Mouse (Mus musculus): Measurements from ENCODE around the gene Tas2r144. TPM values are rescaled to one million over a fixed set of nuclear protein-coding genes. Genes with fewer than 3 reads are reported as not detected.

The Tas2r144 gene
- polyA plus RNA-seq (2015; fragmentation: Nextera tagmentation; extraction: Ambion mirVana), result not detected in 2 replicates

DNA sequence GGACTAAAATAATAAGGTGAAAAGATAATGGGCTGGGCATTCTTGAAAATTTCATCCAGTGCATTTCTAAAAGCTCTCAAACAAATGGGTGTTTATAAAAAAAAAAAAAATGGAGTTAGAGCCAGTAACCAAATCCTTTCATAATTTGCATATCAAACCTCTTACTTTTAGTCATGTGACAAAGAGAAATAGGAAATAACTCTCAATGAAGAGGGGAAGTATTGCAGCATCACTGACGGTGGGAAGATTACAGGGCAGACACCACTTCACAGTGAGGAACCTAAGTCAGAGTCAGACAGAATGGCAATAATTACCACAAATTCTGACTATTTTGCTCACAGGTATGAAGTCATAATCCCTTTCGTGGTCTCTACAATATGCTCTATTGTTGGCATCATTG is at the start of gene Tas2r144:
Tas2r144 (plus strand) TSS at position 301 of the 400 bp plus-strand sequence.

DNA sequence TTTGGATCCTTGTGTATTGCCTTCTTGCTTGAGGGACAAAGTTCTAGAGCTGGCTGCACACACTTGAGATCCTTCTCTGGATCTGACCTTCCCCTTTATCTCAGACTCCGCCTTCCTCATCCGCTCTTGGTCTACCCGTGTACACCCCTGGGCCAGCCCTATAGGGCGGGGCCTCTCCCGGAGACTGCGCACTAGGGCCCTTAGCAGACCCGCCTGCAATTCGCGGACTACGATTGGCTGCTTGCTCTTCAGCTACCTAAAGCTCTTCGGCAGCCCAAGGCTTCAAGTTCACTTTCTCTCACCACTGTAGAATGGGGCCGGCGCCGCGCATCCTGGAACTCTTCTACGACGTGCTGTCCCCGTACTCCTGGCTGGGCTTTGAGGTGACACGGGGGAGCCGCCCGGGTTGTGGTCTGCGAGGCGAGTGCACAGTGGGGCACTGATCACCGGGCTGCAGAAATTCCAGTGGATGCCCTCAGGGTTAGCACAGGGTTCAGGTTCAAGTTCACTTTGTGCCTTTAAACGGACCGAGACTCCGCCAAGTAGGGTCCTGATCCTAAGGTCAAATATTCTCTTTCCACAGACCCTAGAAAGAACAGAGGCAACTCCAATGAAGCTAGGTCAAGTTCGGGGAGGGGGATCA is 30.7 kb downstream of the Tas2r144 start, which contains the start of gene Gstk1:
Gstk1 (plus strand) TSS at position 225 of the 643 bp plus-strand sequence.

DNA sequence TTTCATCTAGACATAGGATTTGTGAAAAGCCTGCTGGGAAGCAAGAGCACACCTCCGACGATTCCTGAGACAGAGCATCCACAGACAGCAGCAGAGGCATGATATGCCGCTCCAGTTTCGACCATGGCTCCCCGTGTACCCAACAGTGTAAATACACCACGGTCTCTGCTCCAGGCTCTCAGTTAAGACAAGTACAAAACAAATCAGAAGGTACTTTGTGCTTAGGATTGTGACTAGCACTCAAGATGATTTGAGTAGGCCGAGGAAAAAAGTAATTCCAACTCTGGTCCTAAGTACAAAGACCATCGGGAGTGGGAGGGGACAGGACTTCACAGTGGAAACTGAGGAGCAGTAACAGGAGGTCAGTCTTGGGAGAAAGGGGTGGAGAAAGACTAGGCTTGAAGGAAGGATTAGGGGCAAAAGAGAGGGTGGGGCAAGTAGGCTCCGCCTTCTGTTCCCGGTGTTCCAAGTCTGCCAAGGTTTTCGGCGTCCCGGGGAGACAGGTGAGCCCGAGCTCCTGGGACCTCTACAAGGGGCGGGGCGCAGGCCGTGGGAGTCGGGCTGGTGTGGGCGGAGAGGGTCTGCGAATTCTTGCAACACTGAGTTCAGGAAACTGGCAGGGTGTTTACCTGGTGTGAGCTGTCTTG is 46.5 kb downstream of the Tas2r144 start, which contains the start of gene Tmem139:
Tmem139 (plus strand) TSS at position 447 of the 647 bp plus-strand sequence.

DNA sequence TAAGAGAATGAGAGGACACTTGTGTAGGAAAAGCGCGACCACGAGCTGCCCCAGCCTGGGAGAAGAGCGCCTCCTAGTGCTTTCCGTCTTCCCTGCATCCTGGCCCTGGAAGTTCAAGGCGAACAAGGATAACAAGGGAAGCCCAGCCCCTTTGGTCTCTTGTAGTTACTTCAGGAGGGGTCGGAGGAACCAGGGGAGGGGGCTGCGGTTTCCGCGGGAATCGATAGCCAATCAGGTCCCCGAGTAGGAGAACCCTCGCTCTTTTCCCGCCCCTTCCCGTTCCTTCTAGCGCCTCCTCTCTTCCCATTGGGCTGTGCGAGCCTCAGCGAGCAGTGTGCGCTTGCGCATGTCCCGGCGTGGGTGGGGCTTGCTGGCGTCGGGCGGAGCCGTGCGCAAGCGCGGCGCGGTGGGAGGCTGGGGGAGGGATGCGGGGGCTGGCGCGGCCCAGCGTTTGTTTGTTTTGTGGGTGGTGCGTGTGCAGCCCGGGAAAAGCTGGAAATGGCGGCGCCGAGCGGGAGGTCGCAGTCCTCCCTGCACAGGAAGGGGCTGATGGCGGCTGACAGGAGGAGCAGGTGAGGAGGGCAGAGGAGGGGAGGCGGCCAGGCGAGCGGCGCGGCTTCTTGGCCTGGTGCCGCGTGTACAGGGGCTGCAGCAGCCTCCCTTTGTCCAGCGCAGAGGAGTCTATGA is 49.6 kb downstream of the Tas2r144 start, which contains the start of gene Casp2:
Casp2 (plus strand) TSS at position 360 of the 687 bp plus-strand sequence.

Other genes starting within 250 kb of the Tas2r144 start
- gene Sval3, start 247.2 kb upstream of the Tas2r144 start, polyA plus RNA-seq (2015; fragmentation: Nextera tagmentation; extraction: Ambion mirVana), result not detected in 2 replicates
- not detected in 2 replicates for gene Sva, start 176.9 kb upstream of the Tas2r144 start, polyA plus RNA-seq (2015; fragmentation: Nextera tagmentation; extraction: Ambion mirVana)
- gene Tas2r139, start 74.4 kb upstream of the Tas2r144 start, polyA plus RNA-seq (2015; fragmentation: Nextera tagmentation; extraction: Ambion mirVana), result not detected in 2 replicates
- gene Gstk1, start 30.6 kb downstream of the Tas2r144 start, polyA plus RNA-seq (2015; fragmentation: Nextera tagmentation; extraction: Ambion mirVana), result 3.7 and 5.2 TPM in 2 replicates
- 0.22 TPM in 1 of 2 replicates, not detected in the other for gene Tmem139, start 46.6 kb downstream of the Tas2r144 start, polyA plus RNA-seq (2015; fragmentation: Nextera tagmentation; extraction: Ambion mirVana)
- 31.6 and 34.9 TPM in 2 replicates for gene Casp2, start 49.7 kb downstream of the Tas2r144 start, polyA plus RNA-seq (2015; fragmentation: Nextera tagmentation; extraction: Ambion mirVana)
- 0.07 and 0.10 TPM in 2 replicates for gene Clcn1, start 71.4 kb downstream of the Tas2r144 start, polyA plus RNA-seq (2015; fragmentation: Nextera tagmentation; extraction: Ambion mirVana)
- 0.04 and 0.06 TPM in 2 replicates for gene Fam131b, start 109.3 kb downstream of the Tas2r144 start, polyA plus RNA-seq (2015; fragmentation: Nextera tagmentation; extraction: Ambion mirVana)
- gene Zyx, start 134.3 kb downstream of the Tas2r144 start, polyA plus RNA-seq (2015; fragmentation: Nextera tagmentation; extraction: Ambion mirVana), result 67.2 and 85.7 TPM in 2 replicates
- gene Epha1, start 157.9 kb downstream of the Tas2r144 start, polyA plus RNA-seq (2015; fragmentation: Nextera tagmentation; extraction: Ambion mirVana), result 0.95 and 1.3 TPM in 2 replicates
- not detected in 2 replicates for gene Tas2r143, start 184.9 kb downstream of the Tas2r144 start, polyA plus RNA-seq (2015; fragmentation: Nextera tagmentation; extraction: Ambion mirVana)
- 0.14 TPM in 1 of 2 replicates, not detected in the other for gene Tas2r135, start 190.1 kb downstream of the Tas2r144 start, polyA plus RNA-seq (2015; fragmentation: Nextera tagmentation; extraction: Ambion mirVana)
- not detected in 2 replicates for gene Tas2r126, start 219.2 kb downstream of the Tas2r144 start, polyA plus RNA-seq (2015; fragmentation: Nextera tagmentation; extraction: Ambion mirVana)
- gene Olfr458, start 249.9 kb downstream of the Tas2r144 start, polyA plus RNA-seq (2015; fragmentation: Nextera tagmentation; extraction: Ambion mirVana), result 0.07 and 0.08 TPM in 2 replicates